Mouse (Mus musculus) cerebellum, adult 11-12 months (tissue): ENCODE results near the gene Pde3a.

Experiments used
- DNase-seq: peaks from one replicate; pipeline ENCODE4 v3.0.0; 2022

Gene Pde3a

GRCm38 (mm10) chr6:141331464-141331863, 82.4 kb downstream of the Pde3a start:
- DNase-seq = no peak

GRCm38 (mm10) chr6:141332613-141333165, 83.6 kb downstream of the Pde3a start:
- no peak for DNase-seq

GRCm38 (mm10) chr6:141333245-141333644, 84.2 kb downstream of the Pde3a start:
- DNase-seq = no peak

- DNase-seq = no peak
Measured at GRCm38 (mm10) chr6:141335878-141336277, 86.8 kb downstream of the Pde3a start.

GRCm38 (mm10) chr6:141336438-141336837, 87.4 kb downstream of the Pde3a start:
- no peak for DNase-seq

- DNase-seq = no peak
Measured at GRCm38 (mm10) chr6:141337673-141338072, 88.6 kb downstream of the Pde3a start.

GRCm38 (mm10) chr6:141341385-141341784, 92.3 kb downstream of the Pde3a start:
- no peak for DNase-seq

- DNase-seq = no peak
Measured at GRCm38 (mm10) chr6:141347870-141348269, 98.8 kb downstream of the Pde3a start.

GRCm38 (mm10) chr6:141348542-141348941, 99.5 kb downstream of the Pde3a start:
- DNase-seq = no peak

- DNase-seq = no peak
Measured at GRCm38 (mm10) chr6:141350261-141350660, 101.2 kb downstream of the Pde3a start.

- no peak for DNase-seq
Measured at GRCm38 (mm10) chr6:141352277-141352676, 103.2 kb downstream of the Pde3a start.

- no peak for DNase-seq
Measured at GRCm38 (mm10) chr6:141363664-141364063, 114.6 kb downstream of the Pde3a start.

GRCm38 (mm10) chr6:141367037-141367436, 118.0 kb downstream of the Pde3a start:
- DNase-seq = no peak

- DNase-seq = no peak
Measured at GRCm38 (mm10) chr6:141372697-141373096, 123.6 kb downstream of the Pde3a start.

GRCm38 (mm10) chr6:141374469-141375057, 125.5 kb downstream of the Pde3a start:
- peak; percentile 28 for DNase-seq

GRCm38 (mm10) chr6:141375155-141375554, 126.1 kb downstream of the Pde3a start:
- DNase-seq = peak; percentile 8

- DNase-seq = no peak
Measured at GRCm38 (mm10) chr6:141380927-141381326, 131.9 kb downstream of the Pde3a start.

GRCm38 (mm10) chr6:141381473-141381872, 132.4 kb downstream of the Pde3a start:
- no peak for DNase-seq

GRCm38 (mm10) chr6:141381881-141382370, 132.9 kb downstream of the Pde3a start:
- DNase-seq = no peak

GRCm38 (mm10) chr6:141388104-141388503, 139.0 kb downstream of the Pde3a start:
- no peak for DNase-seq

- DNase-seq = no peak
Measured at GRCm38 (mm10) chr6:141395926-141396325, 146.9 kb downstream of the Pde3a start.

GRCm38 (mm10) chr6:141399411-141399810, 150.3 kb downstream of the Pde3a start:
- no peak for DNase-seq

GRCm38 (mm10) chr6:141403943-141404342, 154.9 kb downstream of the Pde3a start:
- DNase-seq = no peak

- DNase-seq = no peak
Measured at GRCm38 (mm10) chr6:141404649-141405048, 155.6 kb downstream of the Pde3a start.

- DNase-seq = no peak
Measured at GRCm38 (mm10) chr6:141405496-141405895, 156.4 kb downstream of the Pde3a start.
